Mouse (Mus musculus) cerebellum, adult 2 months (tissue): Measurements from ENCODE around the gene Batf2.

Experiments used
- CTCF ChIP-seq: fragments of 200-500 bp; IDR thresholded peaks from 2 replicates; pipeline ENCODE4 v1.5.1; 2011; ENCODE audit warnings: low read depth, mild to moderate bottlenecking, control low read depth, low read length, moderate library complexity, borderline replicate concordance; ENCODE audit not compliant: insufficient read depth
- POLR2A ChIP-seq: fragments of 200-500 bp; IDR thresholded peaks from 2 replicates; pipeline ENCODE4 v1.6.1; 2011; ENCODE audit warnings: low read length, control low read depth, borderline replicate concordance; ENCODE audit not compliant: insufficient read depth

GRCm38 (mm10) chr19:6155174-6155573 lies 14.4 kb downstream of the Batf2 start:
- TF ChIP-seq CTCF, result no peak
- no peak for TF ChIP-seq POLR2A
